Mouse (Mus musculus) heart, adult 2 months (tissue): Measurements from ENCODE around the gene Slc15a2.

Experiments
- CTCF ChIP-seq: fragments of 200-600 bp; IDR thresholded peaks from 2 replicates; pipeline ENCODE4 v1.8.1; 2022; ENCODE audit warnings: antibody characterized with exemption, mild to moderate bottlenecking, moderate library complexity
- POLR2A ChIP-seq: fragments of 200-500 bp; IDR thresholded peaks from 2 replicates; pipeline ENCODE4 v1.6.1; 2011; ENCODE audit warnings: mild to moderate bottlenecking, low read depth, low read length, control low read depth; ENCODE audit not compliant: insufficient read depth

DNA sequence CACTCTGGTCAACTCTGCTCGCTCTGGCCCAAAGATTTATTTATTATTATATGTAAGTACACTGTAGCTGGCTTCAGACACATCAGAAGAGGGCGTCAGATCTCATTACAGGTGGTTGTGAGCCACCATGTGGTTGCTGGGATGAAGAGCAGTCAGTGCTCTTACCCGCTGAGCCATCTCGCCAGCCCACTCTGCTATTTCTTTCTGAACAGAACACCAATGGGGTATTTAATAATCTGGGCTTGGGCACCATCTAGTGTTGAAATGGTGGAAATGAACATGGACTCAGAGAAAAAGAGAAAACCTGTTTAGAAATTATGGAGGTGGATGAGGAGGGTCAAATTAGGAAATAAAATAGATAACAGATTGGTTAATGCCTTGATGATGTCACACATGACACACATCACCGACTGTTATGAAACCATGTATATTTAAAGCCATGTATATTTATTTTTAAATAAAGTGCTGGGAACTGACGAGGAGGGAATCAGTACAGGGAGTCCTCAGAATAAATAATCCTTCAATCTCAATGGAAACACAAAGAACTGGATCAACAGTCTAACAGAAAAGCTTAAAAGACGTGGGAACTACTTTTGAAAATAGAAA lies 32.7 kb upstream of the Slc15a2 start:
- peak; percentile 88 for TF ChIP-seq CTCF
- no peak for TF ChIP-seq POLR2A
